Mouse (Mus musculus) thymus, adult 2 months (tissue): ENCODE data around the gene Uhmk1.

Experiments
- CTCF ChIP-seq: fragments of 200-500 bp; IDR thresholded peaks from 2 replicates; pipeline ENCODE4 v1.5.1; 2012; ENCODE audit warnings: mild to moderate bottlenecking, control low read depth, low read length, moderate library complexity, borderline replicate concordance; ENCODE audit not compliant: control insufficient read depth, poor library complexity, insufficient read depth; ENCODE audit errors: extremely low read depth
- POLR2A ChIP-seq: fragments of 200-500 bp; IDR thresholded peaks from 2 replicates; pipeline ENCODE4 v1.6.1; 2012; ENCODE audit warnings: mild to moderate bottlenecking, low read length, control low read depth, moderate library complexity; ENCODE audit not compliant: control insufficient read depth, poor library complexity, insufficient read depth; ENCODE audit errors: extremely low read depth

DNA sequence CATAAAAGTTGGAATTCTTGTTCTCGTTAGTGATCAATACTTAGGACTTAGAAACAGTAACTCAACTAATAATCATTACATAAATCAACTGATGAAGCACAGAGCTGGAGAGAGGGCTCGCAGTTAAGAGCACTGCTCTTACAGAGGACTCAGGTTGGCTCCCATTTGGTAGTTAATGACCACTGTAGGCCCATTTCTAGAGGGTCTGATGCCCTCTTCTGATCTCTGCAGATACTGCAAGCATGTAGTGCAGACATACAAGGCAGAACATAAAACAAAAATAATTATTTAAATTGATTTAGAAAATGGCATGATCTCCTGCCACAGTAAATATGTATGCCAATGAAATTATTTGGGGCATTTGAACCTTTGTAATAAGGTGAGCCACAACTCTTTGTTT, 55.5 kb downstream of the Uhmk1 start:
- TF ChIP-seq POLR2A = no peak
- TF ChIP-seq CTCF = no peak
